Mouse (Mus musculus) thymus, postnatal 0 days (tissue): ENCODE measurements around the gene Trpd52l3. TPM values are rescaled to one million over a fixed set of nuclear protein-coding genes. Genes with fewer than 3 reads are reported as not detected.
A peak's percentile ranks its signal among the peaks of the same experiment; 100 is the strongest.

Source experiments
- DNase-seq: peaks from one replicate; pipeline ENCODE4 v3.0.0-alpha.2; 2015; ENCODE audit warnings: low spot score
- polyA plus RNA-seq: library from polyadenylated mRNA; unstranded; fragments of >200 nt; fragmentation: Nextera tagmentation; extraction: Ambion mirVana; gene quantifications from 2 replicates; pipeline ENCODE4 v1.2.1, GENCODE M21; 2015

Gene Trpd52l3
- polyA plus RNA-seq, 1 experiment from 2014 or later = not detected

GRCm38 (mm10) chr19:30029894-30030635 lies 26.5 kb downstream of the Trpd52l3 start, which contains the start of gene Uhrf2:
TSS of gene Uhrf2 (plus strand) at chr19:30030513.
- peak; percentile 98 for DNase-seq

GRCm38 (mm10) chr19:30030636-30031467 lies 27.3 kb downstream of the Trpd52l3 start:
- DNase-seq = peak; percentile 31

DNA sequence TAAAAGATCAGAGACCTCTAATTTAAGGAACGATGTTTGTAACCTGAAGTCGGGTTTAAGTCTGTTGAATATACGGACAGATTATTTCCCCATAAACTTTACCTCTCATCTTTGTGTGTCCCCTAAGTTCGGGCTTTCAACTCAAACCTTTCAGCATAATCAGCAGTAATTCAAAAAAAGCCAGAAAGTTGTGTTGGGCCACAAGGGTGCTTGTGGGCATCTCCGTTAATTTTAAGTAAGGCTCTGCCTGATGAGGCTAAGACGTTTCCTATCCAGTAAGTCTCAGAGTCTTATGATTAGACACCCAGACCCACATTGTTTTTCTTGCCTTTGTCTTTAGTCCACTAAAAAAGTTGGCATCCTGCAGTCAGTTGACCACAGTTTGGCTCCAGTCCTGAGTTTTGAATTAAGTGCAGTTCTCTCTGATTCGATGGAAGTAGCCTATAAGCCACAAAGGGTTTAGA lies 27.9 kb downstream of the Trpd52l3 start:
- DNase-seq = no peak

DNA sequence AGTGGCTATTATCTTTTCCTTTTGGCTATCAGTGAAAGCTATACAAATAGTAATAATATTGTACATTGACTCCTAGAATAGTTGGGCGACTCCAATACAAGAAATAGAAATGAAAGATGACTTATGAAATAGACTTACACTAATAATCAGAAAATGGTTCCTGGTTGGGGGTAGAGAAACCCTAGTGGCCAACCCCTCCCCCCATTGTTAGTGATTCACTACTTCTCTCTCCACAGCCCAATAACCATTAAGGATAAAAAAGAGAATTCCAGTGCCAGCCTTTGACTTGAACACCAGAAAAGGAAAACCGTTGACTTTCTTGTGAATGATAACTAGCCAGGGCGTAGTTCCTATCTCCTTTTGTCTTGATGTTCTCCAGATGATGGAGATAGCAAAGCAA lies 28.6 kb downstream of the Trpd52l3 start:
- no peak for DNase-seq

DNA sequence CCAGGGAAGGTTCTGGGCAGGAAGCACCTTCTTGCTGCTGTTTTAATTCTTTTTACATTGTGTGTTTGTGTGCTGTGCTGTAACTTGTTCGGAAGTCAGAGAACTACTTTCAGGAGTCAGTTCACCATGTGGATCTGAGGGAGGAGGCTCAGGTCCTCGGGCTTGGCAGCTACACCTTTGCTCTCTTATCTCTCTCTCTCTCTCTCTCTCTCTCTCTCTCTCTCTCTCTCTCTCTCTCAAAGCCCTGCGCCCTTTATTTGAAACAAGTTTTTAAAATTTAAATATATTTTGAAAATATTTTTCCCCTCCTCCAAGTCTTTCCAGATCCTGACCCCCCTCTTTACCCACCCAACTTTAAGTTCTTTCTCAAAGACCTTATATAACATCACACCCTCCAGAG lies 31.8 kb downstream of the Trpd52l3 start:
- DNase-seq = no peak

GRCm38 (mm10) chr19:30043691-30044090 lies 40.1 kb downstream of the Trpd52l3 start:
- DNase-seq = no peak

DNA sequence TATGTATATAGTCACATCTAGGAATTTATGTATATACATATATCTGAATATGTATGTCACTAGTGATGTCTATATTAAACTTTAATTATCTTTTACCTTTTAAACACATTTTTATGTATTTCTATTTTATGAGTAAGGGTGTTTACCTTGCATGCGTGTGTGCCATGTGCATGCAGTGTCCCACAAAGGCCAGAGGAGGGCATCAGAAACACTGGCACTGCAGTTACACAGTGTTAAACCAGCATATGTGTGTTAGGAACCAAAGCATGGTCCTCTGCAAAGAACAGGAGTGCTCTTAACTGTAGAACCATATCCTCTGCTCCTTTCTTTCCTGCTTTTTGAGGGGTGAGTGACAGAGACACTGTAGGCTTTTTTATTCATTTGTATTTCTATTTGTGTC lies 41.0 kb downstream of the Trpd52l3 start:
- no peak for DNase-seq

GRCm38 (mm10) chr19:30045857-30046256 lies 42.3 kb downstream of the Trpd52l3 start:
- peak; percentile 23 for DNase-seq

DNA sequence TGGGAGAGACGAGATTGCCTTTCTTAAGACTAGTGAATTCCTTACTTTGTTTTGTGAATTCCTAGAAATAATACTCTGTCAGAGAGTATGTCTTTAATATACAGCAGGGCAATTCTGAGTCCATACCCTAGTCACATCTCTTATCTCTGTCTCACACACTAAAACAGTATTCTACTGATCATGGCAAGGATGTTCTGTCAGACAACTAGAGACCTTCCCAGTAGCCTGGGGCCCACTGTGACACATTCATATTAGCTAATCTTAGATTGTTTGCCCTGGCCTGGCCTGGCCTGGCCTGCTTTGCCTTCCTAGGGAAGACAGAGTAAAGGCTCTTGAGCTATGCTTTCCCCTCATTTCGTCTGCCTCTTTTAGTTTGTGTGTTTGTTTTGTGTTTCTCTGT lies 47.0 kb downstream of the Trpd52l3 start:
- DNase-seq = no peak

- DNase-seq = no peak
These were observed 47.9 kb downstream of the Trpd52l3 start for GRCm38 (mm10) chr19:30051479-30051878.

GRCm38 (mm10) chr19:30054218-30054617 lies 50.6 kb downstream of the Trpd52l3 start:
- no peak for DNase-seq

Other genes with a start within 250 kb of the Trpd52l3 start
- gene 9930021J03Rik, start 197.8 kb upstream of the Trpd52l3 start, polyA plus RNA-seq = 4.2 and 5.4 TPM in 2 replicates
- 16.9 and 17.8 TPM in 2 replicates for gene Ranbp6, start 190.8 kb upstream of the Trpd52l3 start, polyA plus RNA-seq
- gene Il33, start 78.7 kb upstream of the Trpd52l3 start, polyA plus RNA-seq = 2.3 TPM in 2 replicates
- gene Uhrf2, start 26.7 kb downstream of the Trpd52l3 start, polyA plus RNA-seq = 44.6 and 54.4 TPM in 2 replicates
- 0.27 and 0.30 TPM in 2 replicates for gene Gldc, start 171.6 kb downstream of the Trpd52l3 start, polyA plus RNA-seq
- gene Mbl2, start 229.2 kb downstream of the Trpd52l3 start, polyA plus RNA-seq = 0.59 and 0.66 TPM in 2 replicates